Mouse (Mus musculus): ENCODE data around the gene Paqr7.
"Not testable (repeated sequence)": the region's sequence is repeated elsewhere in the genome, so short reads cannot be mapped to it uniquely, and the experiment has no call there.

Paqr7 gene

DNA sequence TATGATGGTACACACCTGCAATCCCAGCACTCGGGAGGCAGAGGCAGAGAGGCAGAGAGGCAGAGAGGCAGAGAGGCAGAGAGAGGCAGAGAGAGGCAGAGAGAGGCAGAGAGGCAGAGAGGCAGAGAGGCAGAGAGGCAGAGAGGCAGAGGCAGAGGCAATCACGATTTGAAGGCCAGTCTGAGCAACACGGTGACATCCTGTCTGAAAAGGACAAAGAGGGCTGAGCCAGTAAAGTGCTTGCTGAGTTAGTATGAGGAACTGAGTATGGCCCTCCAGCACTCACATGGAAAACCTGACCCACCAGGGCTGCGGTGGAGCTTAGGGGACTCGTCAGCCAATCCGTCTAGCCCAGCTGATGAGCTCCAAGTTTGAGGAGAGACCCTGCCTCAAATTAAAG is 2.5 kb downstream of the Paqr7 start:
- not testable (repeated sequence) for DNase-seq (ENCODE audit: extremely low spot score, low spot score)

DNA sequence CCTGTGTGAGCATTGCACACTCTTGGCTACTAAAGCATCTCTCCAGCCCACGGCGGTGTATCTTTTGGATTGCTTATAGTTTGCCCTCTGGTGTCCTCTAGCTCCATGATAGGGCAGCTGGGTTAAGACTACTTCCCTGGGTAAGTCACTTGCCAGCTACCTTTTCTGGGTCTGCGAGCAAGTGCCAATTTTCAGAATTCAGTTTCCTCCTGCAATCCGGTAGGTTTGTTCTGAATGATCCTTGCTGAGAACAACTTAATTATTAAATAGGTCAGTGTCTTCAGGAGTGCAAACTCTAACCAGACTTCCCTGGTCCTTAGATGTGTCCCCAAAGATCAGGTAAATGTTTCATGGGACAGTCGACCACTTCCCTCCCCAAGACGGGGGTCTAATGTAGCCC is 4.6 kb downstream of the Paqr7 start:
- DNase-seq (ENCODE audit: extremely low spot score, low spot score), result no peak

DNA sequence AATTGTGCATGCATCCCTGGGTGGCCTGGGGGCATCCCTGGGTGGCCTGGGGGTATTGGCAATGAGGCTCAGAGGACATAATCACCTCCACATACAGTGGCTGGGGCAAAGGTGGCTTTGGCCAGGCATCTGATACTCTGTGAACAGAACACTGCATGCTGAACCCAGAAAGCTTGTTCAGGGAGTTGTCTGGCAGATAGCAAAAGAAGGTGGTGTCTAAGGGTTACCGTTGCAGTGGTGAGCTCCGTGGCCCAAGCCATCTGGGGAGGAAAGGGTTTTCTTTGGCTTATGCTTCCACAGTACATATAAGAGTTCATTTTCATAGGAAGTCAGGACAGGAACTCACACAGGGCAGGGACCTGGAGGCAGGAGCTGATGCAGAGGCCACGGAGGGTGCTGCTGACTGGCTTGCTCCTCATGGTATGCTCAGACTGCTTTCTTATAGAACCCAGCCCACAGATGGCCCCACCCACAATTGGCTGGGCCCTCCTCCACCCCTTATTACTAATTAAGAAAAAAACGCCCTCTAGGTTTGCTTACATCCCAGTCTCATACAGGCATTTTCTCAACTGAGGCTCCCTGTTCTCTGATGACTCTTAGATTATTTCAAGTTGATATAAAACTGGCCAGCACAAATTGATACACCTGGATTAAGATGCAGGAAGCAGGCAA is 7.3 kb downstream of the Paqr7 start:
- DNase-seq (ENCODE audit: extremely low spot score, low spot score), result no peak

DNA sequence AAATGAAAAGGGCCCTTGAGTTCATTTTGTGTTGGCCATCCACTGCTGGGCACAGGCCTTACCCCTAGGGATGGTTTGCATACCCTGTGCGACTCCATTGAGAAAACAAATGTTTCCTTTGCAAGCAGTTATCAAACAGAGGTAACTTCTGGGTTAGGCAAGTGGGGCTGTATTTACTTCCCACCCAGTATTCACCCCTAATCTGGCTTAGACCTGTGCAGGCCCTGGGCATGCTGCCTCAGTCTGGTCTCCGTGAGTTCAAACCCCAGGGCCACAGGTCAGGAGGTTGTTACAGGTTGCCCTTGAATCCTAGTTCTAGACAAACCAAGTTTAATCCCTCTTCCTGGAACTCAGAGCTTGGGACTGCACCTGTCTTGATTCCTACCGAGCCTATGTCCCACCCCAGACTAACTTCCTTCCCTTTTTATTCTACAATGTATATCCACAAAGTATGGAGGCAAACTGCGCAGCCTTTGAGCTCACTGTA is 8.8 kb downstream of the Paqr7 start:
- no peak for DNase-seq (ENCODE audit: extremely low spot score, low spot score)

DNA sequence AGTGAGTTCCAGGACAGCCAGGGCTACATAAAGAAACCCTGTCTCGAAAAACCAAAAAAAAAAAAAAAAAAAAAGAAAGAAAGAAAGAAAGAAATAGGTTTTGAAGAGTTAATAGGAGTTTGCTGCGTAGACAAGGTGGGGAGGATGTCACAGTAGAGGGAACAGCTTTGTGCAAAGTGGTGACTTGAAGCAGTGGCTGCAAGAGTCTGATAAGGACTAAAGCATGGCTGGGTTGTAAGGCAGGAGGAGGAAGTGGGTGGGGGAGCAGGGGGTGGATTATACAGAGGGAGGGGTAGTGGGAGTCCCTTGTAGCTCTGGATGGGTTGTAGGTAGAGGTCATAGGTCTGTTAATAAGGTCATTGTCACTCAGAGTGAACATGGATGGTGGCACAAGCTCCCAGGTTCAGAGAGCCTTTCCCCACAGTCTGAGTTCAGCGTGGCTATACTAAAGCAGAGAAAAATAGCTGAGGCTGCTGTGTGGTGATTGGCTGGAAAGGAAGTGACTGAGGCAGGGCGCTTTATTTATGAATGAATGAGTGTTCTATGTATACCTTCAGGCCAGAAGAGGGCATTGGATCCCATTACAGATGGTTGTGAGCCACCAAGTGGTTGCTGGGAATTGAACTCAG is 9.6 kb downstream of the Paqr7 start:
- DNase-seq (ENCODE audit: extremely low spot score, low spot score), result no peak

DNA sequence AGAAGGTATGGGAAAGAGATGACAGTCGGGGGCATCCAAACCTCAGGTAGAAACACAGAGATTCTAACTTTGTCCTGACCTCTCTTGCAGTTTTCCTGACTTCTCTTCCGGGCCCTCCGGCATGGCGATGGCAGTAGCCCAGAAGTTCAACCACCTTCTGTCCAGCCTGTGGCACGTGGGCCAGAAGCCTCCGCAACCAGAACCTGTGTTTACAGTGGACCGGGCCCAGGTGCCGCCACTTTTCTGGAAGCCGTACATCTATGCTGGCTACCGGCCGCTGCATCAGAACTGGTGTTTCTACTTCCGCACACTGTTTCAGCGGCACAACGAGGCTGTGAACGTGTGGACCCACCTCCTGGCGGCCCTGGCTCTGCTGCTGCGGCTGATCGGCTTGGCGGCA is 10.2 kb downstream of the Paqr7 start:
- DNase-seq (ENCODE audit: extremely low spot score, low spot score), result no peak

DNA sequence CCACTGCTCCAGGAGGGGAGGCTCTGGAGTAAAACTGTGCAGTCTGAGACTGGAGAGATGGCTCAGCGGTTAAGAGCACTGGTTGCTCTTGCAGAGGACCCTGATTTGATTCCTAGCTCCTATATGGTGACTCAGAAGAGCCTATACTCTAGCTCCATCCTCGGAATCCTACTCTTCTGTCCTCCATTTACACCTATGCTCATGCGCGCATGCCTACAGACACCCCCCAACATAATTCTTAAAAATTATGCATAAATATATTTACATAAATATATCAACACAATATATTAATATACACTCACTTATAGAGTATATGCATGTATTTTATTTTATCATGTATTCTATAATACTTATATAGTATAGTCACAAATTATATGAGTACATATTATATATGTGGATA is 13.9 kb downstream of the Paqr7 start:
- no peak for DNase-seq (ENCODE audit: extremely low spot score, low spot score)

DNA sequence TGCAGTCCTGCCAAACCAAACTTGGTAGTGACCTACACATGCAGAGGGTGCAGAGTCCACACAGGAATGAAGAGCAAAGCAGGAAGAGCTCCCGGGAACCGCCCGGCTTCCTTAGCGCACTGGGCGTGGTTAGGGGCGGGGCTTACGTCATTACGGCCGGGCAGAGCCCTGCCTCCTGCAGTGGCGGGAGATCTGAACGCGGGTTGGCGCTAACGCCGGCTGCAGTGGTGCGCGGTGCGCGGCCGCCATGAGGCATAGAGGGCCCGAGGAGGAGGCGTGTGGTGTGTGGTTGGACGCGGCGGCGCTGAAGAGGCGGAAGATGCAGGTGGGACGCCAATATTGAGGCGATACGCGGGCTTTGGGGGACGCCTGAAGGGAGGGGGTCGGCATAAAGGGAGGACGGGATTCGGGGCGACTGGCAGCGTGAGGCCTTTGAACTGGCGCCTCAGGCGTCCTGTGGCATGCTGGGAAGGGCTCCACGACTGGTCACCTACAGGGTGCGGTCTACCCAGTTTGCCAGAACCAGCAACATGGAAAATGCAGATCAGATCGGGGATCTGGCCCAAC is 14.4 kb downstream of the Paqr7 start, which contains the start of gene Aunip:
Aunip (plus strand) TSS at position 155 of the 567 bp plus-strand sequence.
- DNase-seq (ENCODE audit: extremely low spot score, low spot score), result peak; percentile 93

DNA sequence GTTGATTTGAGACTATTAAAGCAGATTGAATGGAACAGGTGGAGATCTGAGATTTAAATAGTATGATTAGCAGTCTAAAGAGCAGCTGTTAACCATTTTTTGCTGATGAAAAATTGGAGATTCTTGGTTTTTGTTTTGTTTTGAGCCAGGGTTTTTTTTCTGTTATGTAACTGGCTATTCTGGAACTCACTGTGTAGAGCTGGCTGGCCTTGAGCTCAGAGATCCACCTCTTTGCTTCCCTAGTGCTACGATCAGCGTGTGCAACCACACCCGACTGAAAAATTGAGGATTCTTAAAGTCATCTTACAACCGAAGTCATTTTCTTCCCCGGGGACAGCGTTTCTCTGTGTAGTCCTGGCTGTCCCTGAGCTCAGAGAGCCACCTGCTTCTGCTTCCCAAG is 15.2 kb downstream of the Paqr7 start:
- DNase-seq (ENCODE audit: extremely low spot score, low spot score), result no peak

DNA sequence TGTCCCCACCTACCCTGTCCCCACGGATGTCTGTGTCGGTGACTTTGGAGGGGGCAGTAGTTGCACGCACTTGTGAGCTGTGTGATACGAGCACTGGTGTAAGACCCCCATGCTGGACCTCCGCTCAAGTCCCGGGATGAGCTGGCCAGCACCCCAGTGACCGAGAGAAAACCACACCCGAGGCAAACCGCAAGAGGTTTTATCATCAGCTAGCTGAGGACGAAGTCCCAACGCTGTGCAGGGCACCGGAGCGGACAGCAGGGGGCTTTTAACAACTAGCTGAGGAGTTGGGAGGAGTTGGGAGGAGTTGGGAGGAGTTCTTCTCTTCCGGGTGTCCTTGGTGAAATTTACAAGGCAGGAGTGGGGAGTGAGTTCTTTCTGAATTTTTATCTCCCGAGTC is 16.3 kb downstream of the Paqr7 start:
- peak; percentile 47 for DNase-seq (ENCODE audit: extremely low spot score, low spot score)

DNA sequence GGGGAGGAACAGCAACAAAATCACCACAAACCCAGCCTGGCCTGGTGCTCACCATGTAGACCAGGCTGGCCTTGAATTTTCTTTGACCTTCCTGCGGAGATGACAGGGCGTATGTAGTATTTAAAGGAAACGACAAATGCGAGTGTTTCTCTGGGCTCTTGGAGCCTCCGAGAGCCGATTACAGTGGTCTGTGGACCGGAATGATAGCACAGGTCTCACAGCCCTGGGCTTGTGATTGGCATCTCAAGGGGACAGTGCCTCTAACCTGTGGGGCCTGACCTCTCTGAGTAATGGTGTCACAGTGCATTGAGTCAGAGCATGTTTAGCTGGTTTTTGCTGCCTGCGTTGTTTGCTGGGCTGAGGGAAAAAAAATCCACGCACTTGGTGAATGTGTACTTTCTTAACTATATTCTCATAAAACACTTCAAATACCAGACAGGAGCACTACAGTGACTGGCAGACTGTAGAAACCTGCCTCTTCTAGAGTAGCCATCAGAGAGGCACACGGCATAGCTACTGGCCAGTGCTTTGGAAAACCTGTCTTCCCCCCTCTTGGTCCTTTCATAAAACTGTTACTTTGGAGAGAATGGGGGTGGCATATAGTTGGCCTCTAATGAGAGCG is 17.9 kb downstream of the Paqr7 start:
- no peak for DNase-seq (ENCODE audit: extremely low spot score, low spot score)

DNA sequence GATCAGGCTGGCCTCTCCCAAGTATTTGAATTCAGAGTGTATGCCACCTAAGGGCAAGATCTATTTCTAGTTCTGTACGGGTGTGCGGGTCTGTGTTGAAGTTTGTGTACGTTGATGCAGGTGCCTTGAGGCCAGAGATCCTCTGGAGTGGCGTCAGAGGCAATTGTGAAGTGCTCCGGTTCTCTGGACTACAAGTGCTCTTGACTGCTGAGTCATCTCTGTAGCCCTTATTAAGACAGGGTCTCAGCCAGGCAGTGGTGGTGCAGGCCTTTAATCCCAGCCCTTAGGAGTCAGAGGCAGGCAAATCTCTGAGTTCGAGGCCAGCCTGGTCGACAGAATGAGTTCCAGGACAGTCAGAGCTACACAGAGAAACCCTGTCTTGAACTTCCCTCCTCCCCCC is 19.1 kb downstream of the Paqr7 start:
- DNase-seq (ENCODE audit: extremely low spot score, low spot score), result no peak

DNA sequence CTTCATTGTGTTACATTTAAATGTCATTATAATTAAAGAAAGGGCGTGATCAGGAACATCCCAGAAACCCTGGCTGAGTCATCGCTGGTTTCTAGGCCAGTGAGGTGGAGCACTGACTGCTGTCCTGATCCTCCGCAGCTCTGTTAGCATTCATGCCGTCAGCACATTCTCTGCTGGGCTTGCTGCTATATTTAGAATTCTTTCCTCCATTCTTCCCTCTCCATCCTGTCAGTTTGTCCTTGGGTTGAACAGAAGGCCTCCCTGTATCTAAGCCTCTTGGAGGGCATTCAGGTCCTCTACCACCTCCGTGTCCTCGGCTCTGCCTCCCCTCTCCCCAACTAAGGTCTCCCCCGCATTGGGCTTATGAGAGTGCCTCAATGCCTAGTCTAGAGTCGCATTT is 20.5 kb downstream of the Paqr7 start:
- DNase-seq (ENCODE audit: extremely low spot score, low spot score), result no peak

DNA sequence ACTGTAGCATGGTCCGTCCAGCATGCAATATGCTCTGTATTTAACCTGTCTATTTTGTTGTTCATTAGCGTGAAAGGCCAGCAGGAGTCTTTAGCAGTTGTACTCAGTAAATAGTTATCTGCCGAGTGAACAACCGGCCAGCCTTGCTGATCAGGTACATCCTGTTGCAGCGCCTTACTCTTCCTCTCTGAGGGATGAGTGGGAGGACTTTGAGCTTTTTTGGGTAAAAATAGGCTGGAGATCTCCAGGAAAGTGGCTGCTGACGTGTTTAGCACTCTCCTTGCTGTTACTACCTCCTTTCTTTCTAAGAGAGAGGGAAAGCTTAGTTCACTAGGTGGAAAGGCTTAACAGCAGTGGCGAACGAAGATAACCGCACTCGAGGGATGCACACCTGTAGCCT is 21.2 kb downstream of the Paqr7 start:
- DNase-seq (ENCODE audit: extremely low spot score, low spot score), result no peak

DNA sequence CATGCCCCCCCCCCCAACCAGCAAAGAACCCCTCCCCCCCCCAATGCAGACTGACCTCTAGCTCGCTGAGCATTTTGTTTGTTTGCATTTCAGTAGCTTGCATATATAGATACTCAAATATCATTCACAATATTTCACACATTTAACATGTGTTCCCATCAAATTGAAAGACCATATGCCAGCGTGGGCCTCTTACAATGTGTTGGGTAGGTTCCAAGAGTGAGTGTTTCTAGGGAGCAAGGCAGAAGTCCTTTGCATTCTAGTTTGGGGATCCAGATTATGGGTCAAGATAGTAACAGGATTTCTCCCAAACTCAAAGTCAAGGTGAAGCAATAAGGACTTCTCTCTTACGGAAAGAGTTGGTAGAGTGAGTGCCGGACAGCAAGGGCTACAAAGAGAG is 22.0 kb downstream of the Paqr7 start:
- DNase-seq (ENCODE audit: extremely low spot score, low spot score), result no peak

DNA sequence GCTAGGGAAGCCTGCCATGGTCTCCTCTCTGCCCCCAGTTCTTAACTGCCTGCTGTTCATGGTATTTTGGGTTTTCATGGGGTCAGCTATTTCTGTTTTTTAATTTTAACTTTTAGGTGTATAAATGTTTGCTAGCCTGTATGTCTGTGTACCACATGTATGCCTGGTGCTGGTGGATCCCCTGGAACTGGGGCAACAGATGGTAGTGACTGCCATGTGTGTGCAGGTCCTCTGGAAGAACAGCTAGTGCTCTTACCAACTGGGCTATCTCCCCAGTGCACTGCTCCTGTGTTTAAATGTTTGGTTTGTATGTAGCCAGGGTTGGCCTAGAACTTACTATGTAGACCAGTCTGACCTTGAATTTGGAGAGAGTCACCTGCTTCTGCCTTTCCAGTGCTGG is 22.8 kb downstream of the Paqr7 start:
- no peak for DNase-seq (ENCODE audit: extremely low spot score, low spot score)

DNA sequence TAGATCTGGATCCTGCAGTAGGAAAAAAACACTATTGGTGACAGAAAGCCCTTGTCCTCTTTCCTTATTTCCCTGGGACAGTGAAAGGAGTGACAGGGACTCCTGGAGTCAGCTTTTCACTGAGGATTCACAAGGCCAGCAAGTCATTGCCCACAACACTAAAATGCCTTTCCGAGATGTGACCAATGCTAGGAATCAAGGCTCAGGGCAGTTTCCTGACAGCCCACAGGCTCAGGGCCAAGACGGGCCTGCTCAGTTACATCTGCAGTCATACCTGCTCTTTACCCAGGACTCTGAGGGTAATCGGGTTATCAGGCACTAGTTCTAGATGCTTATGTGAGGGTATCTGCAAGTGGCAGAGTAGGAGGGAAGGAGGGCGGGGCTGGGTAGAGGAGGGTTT is 26.9 kb downstream of the Paqr7 start:
- DNase-seq (ENCODE audit: extremely low spot score, low spot score), result no peak

DNA sequence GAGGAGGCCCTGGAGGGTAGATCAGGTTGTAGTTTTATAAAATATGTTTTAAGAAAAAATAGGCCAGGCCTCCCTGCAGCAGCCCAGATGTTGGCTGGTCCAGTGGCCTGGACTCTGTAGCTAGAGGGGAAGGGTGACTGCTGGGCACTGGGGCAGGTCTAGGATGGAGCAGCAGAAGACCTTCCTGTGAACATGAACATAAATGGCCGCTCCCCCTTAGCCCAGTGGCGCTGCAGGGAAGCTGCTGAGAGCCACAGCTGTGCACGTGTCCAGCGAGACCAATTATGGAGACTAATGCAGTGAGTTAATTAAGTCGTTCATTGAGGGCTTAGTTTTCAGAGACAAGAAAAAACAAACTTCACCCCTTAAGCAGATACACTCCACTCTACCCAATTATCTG is 29.3 kb downstream of the Paqr7 start:
- DNase-seq (ENCODE audit: extremely low spot score, low spot score), result no peak

DNA sequence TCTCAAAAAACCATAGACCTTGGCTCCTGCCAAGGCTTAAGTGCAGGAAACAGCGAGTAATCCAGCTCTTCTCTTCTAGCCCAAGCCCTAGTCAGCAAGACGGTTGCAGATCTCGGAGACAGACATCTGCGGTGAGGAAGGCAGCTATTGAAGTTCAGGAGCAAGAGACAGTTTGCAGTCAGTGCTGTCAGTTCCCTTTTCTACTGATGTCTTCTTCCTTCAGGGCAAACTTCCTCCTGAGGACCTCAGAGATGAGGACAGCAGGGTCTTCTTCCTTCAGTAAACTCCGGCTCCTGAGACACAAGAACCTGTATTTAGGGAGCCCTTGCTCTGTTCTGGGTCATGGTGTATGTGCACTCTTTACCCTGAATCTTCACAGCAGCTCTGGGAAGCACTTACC is 29.7 kb downstream of the Paqr7 start:
- DNase-seq (ENCODE audit: extremely low spot score, low spot score), result no peak

DNA sequence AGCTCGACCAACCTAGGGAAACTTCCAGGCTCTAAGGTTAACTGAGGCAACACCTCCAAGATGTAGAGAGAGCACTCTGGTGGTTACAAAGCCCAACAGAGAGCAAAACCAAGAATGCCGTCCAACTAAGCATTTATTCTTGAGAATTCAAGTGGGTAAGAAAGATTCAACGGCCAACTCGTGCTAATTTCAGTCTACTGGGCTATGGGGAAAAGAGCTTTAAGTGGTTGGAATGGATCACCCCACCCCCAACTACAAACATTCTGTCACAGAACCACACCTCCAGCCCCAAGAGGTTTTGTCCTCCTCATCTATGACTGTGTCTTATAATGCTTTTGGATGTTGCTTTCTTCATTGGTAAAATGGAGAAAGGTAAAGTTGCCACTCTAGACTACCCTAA is 36.4 kb downstream of the Paqr7 start:
- no peak for DNase-seq (ENCODE audit: extremely low spot score, low spot score)

DNA sequence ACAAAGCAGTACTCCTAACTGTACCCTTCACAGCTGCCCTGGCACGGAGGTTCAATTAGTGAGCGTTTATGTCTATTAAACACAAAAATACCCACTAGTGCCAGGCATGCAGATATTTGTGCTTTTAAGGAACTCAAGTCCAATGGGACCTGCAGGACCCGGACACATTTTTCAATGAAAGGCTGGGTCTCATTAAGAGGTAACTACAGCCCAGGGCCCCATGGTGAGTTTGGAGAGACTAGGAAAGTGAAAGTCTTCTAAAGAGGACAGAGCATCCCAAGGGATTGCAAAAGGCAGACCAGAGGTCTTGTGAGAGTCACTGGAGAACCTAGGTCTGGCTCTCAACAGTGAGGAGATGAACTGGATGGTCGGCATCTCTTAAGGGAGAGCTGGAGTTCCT is 36.9 kb downstream of the Paqr7 start:
- DNase-seq (ENCODE audit: extremely low spot score, low spot score), result no peak

DNA sequence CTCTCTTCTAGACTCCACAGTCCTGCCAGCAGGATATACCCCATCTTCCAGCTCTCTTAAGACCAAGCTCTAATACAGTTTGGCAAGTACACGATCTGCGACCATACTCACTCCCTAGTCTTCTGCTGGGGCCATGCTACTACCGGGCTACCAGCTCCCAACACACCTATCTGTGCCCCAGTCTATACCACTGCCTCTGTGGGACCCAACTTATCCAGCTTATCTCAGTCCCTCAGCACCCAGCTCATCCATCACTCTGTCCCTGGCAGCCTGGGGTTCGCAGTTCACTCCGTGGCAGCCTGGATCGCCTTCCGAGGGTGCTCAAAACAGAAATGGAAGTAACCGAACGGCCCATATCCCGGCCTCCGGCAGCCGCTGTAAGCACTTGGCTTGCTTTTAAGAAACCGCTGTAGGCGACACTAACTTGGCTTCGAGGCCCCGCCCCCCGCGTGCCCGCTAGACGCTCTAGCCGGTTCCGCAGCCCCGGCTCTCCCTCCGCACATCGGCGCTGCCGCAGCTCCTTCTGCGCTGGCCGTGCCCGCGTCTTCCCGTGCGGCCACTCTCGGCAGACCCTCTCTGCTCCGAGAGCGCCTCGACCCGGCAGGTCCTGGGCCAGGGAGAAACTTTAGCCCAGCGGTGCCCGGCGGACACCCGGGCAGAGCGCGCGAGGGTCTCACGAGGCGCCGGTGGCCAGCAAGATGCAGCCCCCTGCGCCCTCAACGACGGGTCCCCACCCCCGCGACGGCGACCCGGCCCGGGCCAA is 37.8 kb downstream of the Paqr7 start:
- peak; percentile 72 for DNase-seq (ENCODE audit: extremely low spot score, low spot score)

Measured in neural tube, embryonic 10.5 days (tissue).